Mouse (Mus musculus) left cerebral cortex, adult 11 months (tissue): Measurements from ENCODE around the gene Nupl1.

Source experiments
- DNase-seq: peaks from one replicate; pipeline ENCODE4 v3.0.0; 2022; ENCODE audit warnings: low spot score

The Nupl1 gene

DNA sequence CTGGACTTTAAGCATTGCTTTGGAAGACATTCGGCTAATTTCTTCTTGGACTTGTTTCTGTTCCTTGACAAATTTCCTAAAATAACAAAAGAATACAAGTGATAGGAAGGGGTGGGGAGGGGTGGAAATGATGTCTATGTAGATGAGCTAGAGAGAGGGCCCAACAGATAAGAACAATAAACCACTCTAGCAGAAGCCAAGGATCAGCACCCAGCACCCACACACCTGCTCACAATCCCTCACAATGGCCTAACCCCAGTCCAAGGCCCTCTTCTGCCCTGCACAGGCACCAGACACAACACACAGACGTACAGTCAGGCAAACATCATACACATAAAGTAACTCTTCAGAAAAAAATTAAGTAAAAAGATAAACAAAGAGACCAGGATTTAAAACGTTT, 12.7 kb downstream of the Nupl1 start:
- DNase-seq: no peak

- no peak for DNase-seq
These were observed 31.3 kb downstream of the Nupl1 start for GRCm38 (mm10) chr14:60219886-60220285.

GRCm38 (mm10) chr14:60217616-60218015, 33.6 kb downstream of the Nupl1 start:
- no peak for DNase-seq

- no peak for DNase-seq
These were observed 35.1 kb downstream of the Nupl1 start for GRCm38 (mm10) chr14:60216125-60216524.

GRCm38 (mm10) chr14:60215000-60215399, 36.2 kb downstream of the Nupl1 start:
- DNase-seq: no peak

DNA sequence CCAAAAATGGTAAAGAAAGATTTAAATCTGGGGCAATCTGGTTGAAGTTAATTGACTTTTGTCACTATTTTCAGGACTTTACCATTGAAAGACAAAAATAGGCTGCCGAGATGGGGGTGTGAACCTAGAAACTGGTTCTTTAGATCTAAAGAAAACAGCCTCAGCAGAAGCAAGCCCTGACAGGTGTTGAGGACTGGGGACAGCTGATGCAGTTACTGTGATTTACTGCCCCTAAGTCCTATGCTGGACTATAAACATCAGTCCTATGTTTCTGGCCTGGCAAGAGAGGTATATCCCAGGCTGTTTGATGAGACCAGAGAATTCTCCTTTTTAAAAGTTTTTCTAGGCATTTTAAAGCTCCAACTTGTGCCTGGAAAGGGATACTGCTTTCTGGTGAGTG, 37.2 kb downstream of the Nupl1 start:
- no peak for DNase-seq

DNA sequence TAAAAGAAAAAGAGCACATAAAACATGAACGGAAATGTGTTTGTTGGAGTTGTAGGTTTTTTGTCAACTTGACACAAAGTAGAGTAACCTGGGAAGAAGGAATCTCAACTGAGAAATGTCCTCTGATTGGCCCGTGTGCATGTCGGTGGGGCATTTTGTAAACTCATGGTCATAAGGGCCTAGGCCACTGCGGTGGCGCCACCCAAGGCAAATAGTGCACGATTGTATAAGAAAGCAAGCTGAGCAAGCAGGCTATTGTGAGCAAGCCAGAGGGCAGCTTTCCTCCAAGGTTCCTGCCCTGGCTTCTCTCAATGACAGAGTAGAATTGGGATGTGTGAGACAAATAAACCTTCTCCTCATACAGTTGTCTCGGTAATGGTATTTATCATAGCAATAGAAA, 42.1 kb downstream of the Nupl1 start:
- no peak for DNase-seq

- DNase-seq: no peak
These were observed 46.2 kb downstream of the Nupl1 start for GRCm38 (mm10) chr14:60204993-60205392.

DNA sequence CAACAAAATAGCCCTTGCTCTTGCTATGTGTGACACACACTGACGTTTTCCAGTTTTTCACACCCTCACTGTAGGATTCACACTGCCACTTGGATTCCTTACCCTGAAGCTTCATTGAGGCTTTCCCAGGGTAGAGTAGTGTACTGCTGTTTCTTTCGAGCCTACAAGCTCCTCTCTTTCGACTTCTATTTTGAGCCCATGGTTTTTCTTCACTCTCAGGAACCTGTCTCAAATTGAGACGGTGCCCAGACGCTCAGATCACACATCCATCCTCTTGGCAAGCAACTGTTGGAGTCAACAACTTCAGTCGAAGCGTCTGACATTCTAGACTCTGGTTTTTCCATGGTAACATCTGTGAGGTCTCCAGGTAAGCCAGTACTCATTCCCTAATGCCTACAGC, 54.3 kb downstream of the Nupl1 start, which contains the start of gene Atp8a2:
TSS of gene Atp8a2 (minus strand) at position 296 of the 400 bp plus-strand sequence.
- DNase-seq: no peak

DNA sequence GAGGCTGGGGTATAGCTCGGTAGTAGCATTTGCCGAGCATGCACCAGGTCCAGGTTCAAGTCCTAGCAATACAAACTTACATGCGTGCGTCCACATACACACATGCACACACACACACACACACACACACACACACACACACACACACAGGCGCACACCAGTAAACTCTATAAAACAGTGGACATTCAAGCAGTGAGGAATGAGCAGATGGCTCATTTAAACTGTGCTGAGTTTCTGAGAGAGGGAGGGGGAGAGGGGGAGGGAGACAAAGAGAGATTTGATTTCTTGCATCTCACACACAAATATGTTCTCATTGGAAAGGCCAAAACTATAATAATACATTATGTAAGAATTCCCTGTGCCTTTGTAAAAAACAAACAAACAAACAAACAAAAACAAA, 55.2 kb downstream of the Nupl1 start:
- DNase-seq: no peak

- no peak for DNase-seq
These were observed 56.6 kb downstream of the Nupl1 start for GRCm38 (mm10) chr14:60194606-60195005.

- DNase-seq: no peak
These were observed 61.5 kb downstream of the Nupl1 start for GRCm38 (mm10) chr14:60189771-60190170.

- DNase-seq: peak; percentile 44
These were observed 62.9 kb downstream of the Nupl1 start for GRCm38 (mm10) chr14:60188201-60188825.

- no peak for DNase-seq
These were observed 69.9 kb downstream of the Nupl1 start for GRCm38 (mm10) chr14:60181306-60181705.

DNA sequence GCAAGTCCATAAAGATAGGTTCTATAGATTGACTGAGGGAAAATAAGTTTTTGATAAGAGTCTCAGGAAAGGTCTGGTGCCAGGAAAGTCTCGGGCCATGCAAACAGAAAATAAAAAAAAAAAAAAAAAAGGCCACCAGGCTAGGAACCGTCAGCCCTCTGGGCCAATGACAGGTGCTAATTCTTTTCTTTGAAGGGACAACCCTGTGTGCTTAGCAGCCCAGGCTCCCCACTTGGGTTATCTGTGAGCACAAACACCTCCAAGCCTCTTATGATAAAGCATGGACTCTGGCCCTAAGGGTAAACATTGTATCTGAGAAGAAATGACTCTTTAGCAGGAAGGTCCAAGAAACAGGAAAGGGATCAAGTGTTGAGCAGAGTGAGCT, 72.7 kb downstream of the Nupl1 start:
- no peak for DNase-seq

DNA sequence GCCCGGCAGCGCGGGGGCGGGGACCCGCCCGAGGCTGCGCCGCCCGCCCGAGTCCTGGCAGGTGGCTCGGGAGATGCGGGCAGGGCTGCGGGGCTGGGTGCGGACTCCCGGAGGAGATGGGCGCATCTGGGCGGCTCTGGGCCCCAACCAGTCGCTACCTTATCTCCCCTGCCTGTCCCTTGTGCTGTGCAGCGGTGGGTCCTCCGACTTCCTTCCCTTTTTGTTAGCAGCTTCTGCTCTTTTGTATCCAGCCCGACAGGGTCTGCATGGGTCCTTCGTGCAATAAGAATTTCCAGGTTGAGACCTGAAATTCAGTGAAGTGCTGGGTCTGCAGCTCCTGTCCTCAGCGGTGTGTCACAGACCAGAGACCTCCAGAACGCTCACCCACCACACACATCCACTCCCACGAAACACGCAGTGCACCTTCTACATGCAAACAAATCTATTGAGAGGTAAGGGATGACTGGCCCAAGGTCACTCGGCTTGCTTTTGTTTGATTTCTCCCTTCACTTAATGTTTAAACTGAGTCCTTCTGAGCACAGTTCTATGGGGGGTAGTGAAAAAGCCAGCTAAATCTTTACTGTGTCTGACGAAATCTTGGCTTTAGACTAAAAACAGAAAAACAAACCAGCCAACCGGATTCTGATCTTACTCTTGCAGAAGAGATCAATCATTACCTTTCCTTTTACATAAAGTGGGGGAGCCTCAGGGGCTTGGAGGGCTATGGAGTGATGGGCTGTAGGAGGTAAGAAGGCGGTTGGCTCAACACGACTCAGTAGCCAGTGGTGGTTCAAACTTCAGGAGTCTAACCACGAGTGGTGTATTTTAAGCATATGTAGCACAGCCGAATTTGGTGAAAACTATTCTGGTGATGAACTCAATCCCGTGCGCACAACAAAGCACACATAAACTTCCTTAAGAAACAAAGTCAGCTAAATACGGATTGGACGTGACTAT, 73.3 kb downstream of the Nupl1 start:
- DNase-seq: no peak

GRCm38 (mm10) chr14:60176891-60177613, 74.2 kb downstream of the Nupl1 start:
- DNase-seq: peak; percentile 51

GRCm38 (mm10) chr14:60176469-60176890, 74.8 kb downstream of the Nupl1 start:
- no peak for DNase-seq

DNA sequence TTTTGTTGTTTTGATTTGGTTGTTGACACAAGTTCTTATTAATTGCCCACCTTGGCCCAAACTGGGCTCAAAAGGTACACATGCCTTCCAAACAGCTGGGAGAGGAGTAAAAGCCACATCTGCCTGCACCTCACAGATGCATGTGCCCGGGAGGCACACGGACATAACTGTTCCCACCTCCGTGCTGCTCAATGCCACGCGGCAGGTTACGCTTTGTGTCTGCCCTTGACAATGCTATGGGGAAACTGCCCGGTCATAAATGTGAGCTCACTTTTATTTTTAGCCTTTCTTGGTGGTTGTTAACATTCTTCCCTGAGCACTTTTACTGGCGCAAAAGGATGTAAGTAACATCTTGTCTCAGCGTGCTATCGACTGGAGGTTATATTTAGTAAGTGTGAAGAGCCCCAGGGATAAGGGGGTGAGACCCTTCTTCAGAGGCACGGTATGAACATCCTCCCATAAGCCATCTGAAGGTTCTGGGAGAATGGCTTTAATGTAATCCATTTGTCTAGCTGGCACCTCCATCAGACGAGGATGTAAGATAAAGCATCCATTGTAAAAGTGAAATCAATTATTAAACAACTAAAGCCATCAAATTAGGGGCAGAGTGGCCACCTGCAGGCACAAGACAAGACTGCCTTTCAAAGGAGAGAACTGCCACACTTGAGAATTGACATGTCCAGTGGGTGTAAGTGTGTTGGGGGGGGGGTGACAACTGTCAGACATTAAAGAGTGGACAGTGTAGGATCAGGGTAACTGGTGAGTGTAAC, 78.8 kb downstream of the Nupl1 start:
- DNase-seq: no peak

DNA sequence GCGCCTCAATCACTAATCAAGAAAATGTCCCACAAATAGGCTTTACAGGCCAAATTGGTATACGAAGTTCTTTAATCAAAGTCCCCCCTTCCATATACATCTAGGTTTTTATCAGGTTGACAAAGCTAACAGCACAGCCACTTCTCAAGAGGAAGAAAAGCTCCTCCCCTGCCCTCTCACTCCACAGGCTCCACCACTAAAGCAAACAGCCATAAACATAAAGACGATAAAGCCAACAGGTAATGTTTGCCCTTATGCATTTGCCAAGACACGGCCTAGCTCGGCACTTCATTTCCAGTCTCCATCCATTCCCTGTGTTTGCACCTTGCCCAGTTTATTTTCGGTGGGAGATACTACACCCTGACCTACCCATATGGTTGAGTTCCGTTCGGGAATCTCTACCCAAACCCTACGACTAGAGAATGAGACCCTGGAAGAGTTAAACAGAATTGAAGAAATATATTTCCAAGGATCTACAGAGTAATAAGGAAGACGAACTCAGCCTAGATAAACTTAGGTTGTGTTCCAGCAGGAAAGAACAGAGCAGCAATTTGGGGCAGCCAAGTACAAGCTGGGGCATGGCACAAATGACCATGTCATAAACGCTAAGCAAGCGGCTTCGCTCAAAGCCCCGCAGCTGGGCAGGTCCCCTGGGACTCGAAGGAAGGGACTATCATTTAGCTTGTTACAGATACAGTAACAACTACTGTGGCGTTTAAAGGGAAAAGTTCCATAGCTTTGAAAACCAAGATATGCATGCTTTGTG, 80.2 kb downstream of the Nupl1 start:
- DNase-seq: no peak

GRCm38 (mm10) chr14:60163367-60163766, 87.9 kb downstream of the Nupl1 start:
- DNase-seq: no peak
